Mouse (Mus musculus): Measurements from ENCODE around the gene Olfr648. TPM values are rescaled to one million over a fixed set of nuclear protein-coding genes. Genes with fewer than 3 reads are reported as not detected.
A peak's percentile ranks its signal among the peaks of the same experiment; 100 is the strongest.

Olfr648 gene
- total and polyA plus RNA-seq, 3 experiments: not detected

GRCm38 (mm10) chr7:104216011-104216535 lies 32.9 kb upstream of the Olfr648 start:
- Histone ChIP-seq H3K4me1 (ENCODE audit: control insufficient read depth in 1 of 2, insufficient read depth in 2 of 2) (peaks cover 0 to 11% of the 10 kb centered on the region in 2 experiments; a peak in 2 of 4 replicates), H3K9me3 (replicated peaks; ENCODE audit: low read length) (no peaks in the 10 kb centered on the region), H3K36me3 (replicated peaks in 1 of 2; ENCODE audit: control insufficient read depth in 1 of 2, insufficient read depth in 1 of 2, low read length in 1 of 2) (no peaks in the 10 kb centered on the region), H3K9ac (ENCODE audit: insufficient read depth, low read depth) (no peak overlapping the region), H3K27me3 (replicated peaks) (no peaks in the 10 kb centered on the region), H3K4me2 (ENCODE audit: insufficient read depth, low read depth, poor library complexity, severe bottlenecking) (no peak overlapping the region), H3K79me2 (replicated peaks; ENCODE audit: control insufficient read depth, extremely low read depth, insufficient read depth, poor library complexity, severe bottlenecking) (no peaks in the 10 kb centered on the region), H3K4me3 (replicated peaks in 1 of 3; ENCODE audit: low read depth in 2 of 3, low read length in 2 of 3, poor library complexity in 1 of 3) (no peak overlapping the region), H3K27ac (ENCODE audit: insufficient read depth, low read depth) (no peak overlapping the region)
- DNase-seq (ENCODE audit: extremely low read depth): no peak
- in situ Hi-C loops (cut with MboI; ENCODE audit: low pct_ligation_motif_present, low pct_unique_long_range_greater_than_20kb, low sequenced_read_pairs): no loop called here
- dilution Hi-C loops (cut with MboI; ENCODE audit: extremely low pct_ligation_motif_present, extremely low pct_unique_long_range_greater_than_20kb, low sequenced_read_pairs): no loop called here
- TF ChIP-seq POLR2AphosphoS2 (IDR thresholded peaks at IDR 0.05; ENCODE audit: low read depth, low read length) (no peak), MAZ (IDR thresholded peaks at IDR 0.05; ENCODE audit: low read depth, low read length) (no peak), MEF2A (IDR thresholded peaks at IDR 0.05; ENCODE audit: borderline replicate concordance, low read depth, low read length) (no peak), E2F4 (IDR thresholded peaks at IDR 0.05; ENCODE audit: insufficient replicate concordance, low read depth, low read length) (no peak), MAFK (IDR thresholded peaks at IDR 0.05; ENCODE audit: insufficient replicate concordance, low read length) (no peak), EP300 (IDR thresholded peaks at IDR 0.05; ENCODE audit: low read length) (no peak), JUND (conservative IDR thresholded peaks at IDR 0.05; ENCODE audit: low read depth, low read length) (no peak), GABPA (IDR thresholded peaks at IDR 0.05; ENCODE audit: insufficient replicate concordance, low read depth, low read length) (no peak), ETS1 (conservative IDR thresholded peaks at IDR 0.05; ENCODE audit: low read depth, low read length) (no peak)

GRCm38 (mm10) chr7:104206197-104206596 lies 23.0 kb upstream of the Olfr648 start:
- H3K4me3 ChIP-seq (replicated peaks in 1 of 3; ENCODE audit: low read depth in 2 of 3, low read length in 2 of 3, poor library complexity in 1 of 3): no peak overlapping the region
- in situ Hi-C loops (cut with MboI; ENCODE audit: low pct_ligation_motif_present, low pct_unique_long_range_greater_than_20kb, low sequenced_read_pairs) (no loop called here), dilution Hi-C loops (cut with MboI; ENCODE audit: extremely low pct_ligation_motif_present, extremely low pct_unique_long_range_greater_than_20kb, low sequenced_read_pairs) (no loop called here)
- no peaks in the 10 kb centered on the region for H3K36me3 ChIP-seq (replicated peaks in 1 of 2; ENCODE audit: control insufficient read depth in 1 of 2, insufficient read depth in 1 of 2, low read length in 1 of 2)
- H3K4me2 ChIP-seq (ENCODE audit: insufficient read depth, low read depth, poor library complexity, severe bottlenecking): no peak overlapping the region
- H3K79me2 ChIP-seq (replicated peaks; ENCODE audit: control insufficient read depth, extremely low read depth, insufficient read depth, poor library complexity, severe bottlenecking): no peaks in the 10 kb centered on the region
- no peaks in the 10 kb centered on the region for H3K27me3 ChIP-seq (replicated peaks)
- H3K4me1 ChIP-seq (ENCODE audit: control insufficient read depth in 1 of 2, insufficient read depth in 2 of 2): peaks cover 3 to 13% of the 10 kb centered on the region in 2 experiments; a peak in 3 of 4 replicates
- TF ChIP-seq TBP (conservative IDR thresholded peaks at IDR 0.05; ENCODE audit: low read depth, low read length): no peak
- no peak for TF ChIP-seq ELF1 (IDR thresholded peaks at IDR 0.05; ENCODE audit: low read depth, low read length)
- TF ChIP-seq CHD2 (IDR thresholded peaks at IDR 0.05; ENCODE audit: low read length): no peak
- no peak for TF ChIP-seq SMC3 (IDR thresholded peaks at IDR 0.05; ENCODE audit: low read depth, low read length)
- no peak for TF ChIP-seq E2F4 (IDR thresholded peaks at IDR 0.05; ENCODE audit: insufficient replicate concordance, low read depth, low read length)
- peak; percentile 5 for DNase-seq (ENCODE audit: extremely low read depth)
- no peak overlapping the region for H3K9ac ChIP-seq (ENCODE audit: insufficient read depth, low read depth)
- no peak overlapping the region for H3K27ac ChIP-seq (ENCODE audit: insufficient read depth, low read depth)
- H3K9me3 ChIP-seq (replicated peaks; ENCODE audit: low read length): no peaks in the 10 kb centered on the region

- Histone ChIP-seq H3K27ac (ENCODE audit: insufficient read depth, low read depth) (no peak overlapping the region), H3K4me2 (ENCODE audit: insufficient read depth, low read depth, poor library complexity, severe bottlenecking) (no peak overlapping the region), H3K36me3 (replicated peaks in 1 of 2; ENCODE audit: control insufficient read depth in 1 of 2, insufficient read depth in 1 of 2, low read length in 1 of 2) (no peaks in the 10 kb centered on the region), H3K27me3 (replicated peaks) (no peaks in the 10 kb centered on the region), H3K4me3 (replicated peaks in 1 of 3; ENCODE audit: low read depth in 2 of 3, low read length in 2 of 3, poor library complexity in 1 of 3) (no peak overlapping the region), H3K79me2 (replicated peaks; ENCODE audit: control insufficient read depth, extremely low read depth, insufficient read depth, poor library complexity, severe bottlenecking) (no peaks in the 10 kb centered on the region), H3K9ac (ENCODE audit: insufficient read depth, low read depth) (no peak overlapping the region), H3K4me1 (ENCODE audit: control insufficient read depth in 1 of 2, insufficient read depth in 2 of 2) (no peaks in the 10 kb centered on the region), H3K9me3 (replicated peaks; ENCODE audit: low read length) (no peaks in the 10 kb centered on the region)
- dilution Hi-C loops (cut with MboI; ENCODE audit: extremely low pct_ligation_motif_present, extremely low pct_unique_long_range_greater_than_20kb, low sequenced_read_pairs) (no loop called here), in situ Hi-C loops (cut with MboI; ENCODE audit: low pct_ligation_motif_present, low pct_unique_long_range_greater_than_20kb, low sequenced_read_pairs) (loop anchor here (25.0 kb wide), 1 partner anchor 488 kb away; the partner anchor contains the start of gene Olfr243)
- TF ChIP-seq MAZ (IDR thresholded peaks at IDR 0.05; ENCODE audit: low read depth, low read length) (peak; percentile 69; the same call in 1 of the 2 replicates), NELFE (IDR thresholded peaks at IDR 0.05; ENCODE audit: low read depth, low read length) (peak; percentile 68; the same call in 1 of the 2 replicates), BHLHE40 (IDR thresholded peaks at IDR 0.05; ENCODE audit: low read depth, low read length) (no peak), SMC3 (IDR thresholded peaks at IDR 0.05; ENCODE audit: low read depth, low read length) (peak; percentile 94), RAD21 (IDR thresholded peaks at IDR 0.05; ENCODE audit: low read depth, low read length) (peak; percentile 94), EP300 (IDR thresholded peaks at IDR 0.05; ENCODE audit: low read length) (no peak), RCOR1 (conservative IDR thresholded peaks at IDR 0.05; ENCODE audit: low read depth, low read length) (no peak), ELF1 (IDR thresholded peaks at IDR 0.05; ENCODE audit: low read depth, low read length) (0 out of 2 replicates have a peak, but pooled peaks have one; percentile 11), CTCF (conservative IDR thresholded peaks at IDR 0.05 in 1 of 2, IDR thresholded peaks at IDR 0.05 in 1 of 2; ENCODE audit: low read depth in 2 of 2, low read length in 2 of 2) (peak; percentile 94 to 99), ZC3H11A (IDR thresholded peaks at IDR 0.05; ENCODE audit: low read depth, low read length) (peak; percentile 60), CHD2 (IDR thresholded peaks at IDR 0.05; ENCODE audit: low read length) (no peak), IRF4 (IDR thresholded peaks at IDR 0.05; ENCODE audit: low read depth, low read length) (peak; percentile 39; the same call in 1 of the 2 replicates)
- peak; percentile 77 for DNase-seq (ENCODE audit: extremely low read depth)
Measured at GRCm38 (mm10) chr7:104199822-104200221, 16.6 kb upstream of the Olfr648 start.

Measured in CH12.LX (cell line).